Mouse (Mus musculus): ENCODE data around the gene Ptpru.

DNA sequence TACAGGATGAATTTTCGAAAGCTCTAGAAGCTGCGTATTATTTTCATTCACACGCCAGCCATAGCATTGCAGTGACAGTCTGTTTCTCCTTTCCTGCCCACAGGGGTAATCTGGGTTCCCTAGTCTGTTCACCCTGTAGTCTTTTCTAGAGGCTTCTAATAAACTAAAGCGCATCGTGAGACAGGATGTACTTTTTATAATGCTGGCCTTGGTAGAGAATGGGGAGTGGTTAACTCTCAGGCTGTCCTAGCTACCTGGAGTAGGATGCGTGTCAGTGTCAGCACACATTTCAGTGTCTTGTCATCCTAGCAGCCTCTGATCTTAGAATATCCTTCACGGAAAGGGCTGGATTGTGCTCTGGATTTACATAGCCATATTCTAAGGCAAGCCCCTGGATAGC, 43.2 kb upstream of the Ptpru start:
- no peak for TF ChIP-seq CTCF (IDR thresholded peaks at IDR 0.05; ENCODE audit: extremely low read depth, insufficient read length, insufficient replicate concordance, low read depth, low read length)
- TF ChIP-seq POLR2A (IDR thresholded peaks at IDR 0.05; ENCODE audit: low read depth, low read length) = no peak
